Mouse (Mus musculus) C2C12 (cell line): ENCODE measurements around the gene Gm21833.

Source experiments
- CEBPB ChIP-seq: IDR thresholded peaks from one replicate; pipeline ENCODE4 v1.6.1; 2011; ENCODE audit warnings: low read depth, mild to moderate bottlenecking, control low read depth, moderate library complexity
- CTCF ChIP-seq: IDR thresholded peaks from one replicate; pipeline ENCODE4 v1.5.1; 2011; ENCODE audit not compliant: control insufficient read depth, insufficient read depth, insufficient read length
- FOSL1 ChIP-seq: IDR thresholded peaks from one replicate; pipeline ENCODE4 v1.8.0; 2011; ENCODE audit warnings: mild to moderate bottlenecking, low read length; ENCODE audit not compliant: poor library complexity, insufficient read depth, severe bottlenecking
- MAX ChIP-seq: IDR thresholded peaks from one replicate; pipeline ENCODE4 v1.6.1; 2011; ENCODE audit warnings: mild to moderate bottlenecking, control low read depth
- MYOD1 ChIP-seq: IDR thresholded peaks from one replicate; pipeline ENCODE4 v1.6.1; 2011; ENCODE audit warnings: low read depth; ENCODE audit not compliant: control insufficient read depth, insufficient read length
- USF1 ChIP-seq: IDR thresholded peaks from one replicate; pipeline ENCODE4 v1.6.1; 2011; ENCODE audit warnings: low read depth, mild to moderate bottlenecking, control low read depth, moderate library complexity

DNA sequence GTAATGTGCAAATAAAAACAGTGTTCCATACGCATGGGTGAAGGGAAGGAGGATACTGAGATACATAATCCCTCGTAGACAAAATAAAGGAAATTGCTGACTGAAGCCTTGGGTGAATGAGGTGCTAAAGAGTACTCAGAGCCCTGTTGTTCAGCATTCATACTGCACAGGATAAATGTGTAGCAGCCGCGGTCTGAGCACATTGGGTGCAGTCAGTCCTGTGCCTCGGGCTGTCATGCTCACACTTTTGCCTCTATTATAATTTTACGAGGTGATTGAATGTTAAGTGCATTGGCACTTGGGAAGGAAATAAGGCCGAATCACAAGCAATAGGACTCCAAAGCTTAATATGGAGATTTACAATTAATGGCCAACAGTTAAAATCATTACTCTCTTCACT lies 36.4 kb downstream of the Gm21833 start:
- TF ChIP-seq USF1, result no peak
- no peak for TF ChIP-seq CTCF
- no peak for TF ChIP-seq MAX
- TF ChIP-seq FOSL1, result no peak
- TF ChIP-seq CEBPB, result no peak
- no peak for TF ChIP-seq MYOD1
